Mouse (Mus musculus) neural tube, embryonic 14.5 days (tissue): ENCODE results near the gene Gm16181. TPM values are rescaled to one million over a fixed set of nuclear protein-coding genes. Genes with fewer than 3 reads are reported as not detected.

Experiments used
- ATAC-seq: fragments of 200-750 bp; cut with Nextera tagmentation; 2 replicates; pipeline ENCODE4 v1.8.0; 2017; ENCODE audit warnings: low read depth, mild to moderate bottlenecking, moderate TSS enrichment, moderate library complexity
- H3K27ac ChIP-seq: fragments of 300-500 bp; sonication (generic); 2 replicates; pipeline ENCODE4 v1.5.1; 2014; ENCODE audit warnings: low read depth, mild to moderate bottlenecking, control low read depth, low read length, moderate library complexity, mixed read lengths
- H3K27me3 ChIP-seq: fragments of 300-500 bp; sonication (generic); 2 replicates; pipeline ENCODE4 v1.6.1; 2014; ENCODE audit warnings: low read length; ENCODE audit not compliant: control insufficient read depth, insufficient read depth
- H3K36me3 ChIP-seq: fragments of 300-500 bp; sonication (generic); 2 replicates; pipeline ENCODE4 v1.6.1; 2014; ENCODE audit warnings: low read length, mixed read lengths; ENCODE audit not compliant: control insufficient read depth, insufficient read depth
- H3K4me1 ChIP-seq: fragments of 300-500 bp; sonication (generic); 2 replicates; pipeline ENCODE4 v1.6.1; 2014; ENCODE audit warnings: low read length; ENCODE audit not compliant: control insufficient read depth, insufficient read depth
- H3K4me2 ChIP-seq: fragments of 300-500 bp; sonication (generic); 2 replicates; pipeline ENCODE4 v1.6.1; 2014; ENCODE audit warnings: mild to moderate bottlenecking, low read depth, low read length, control low read depth
- H3K4me3 ChIP-seq: fragments of 300-500 bp; sonication (generic); 2 replicates; pipeline ENCODE4 v1.5.1; 2014; ENCODE audit warnings: low read depth, low read length, control low read depth, mixed read lengths
- H3K9ac ChIP-seq: fragments of 300-500 bp; sonication (generic); replicated peaks from 2 replicates; pipeline ENCODE4 v1.6.1; 2014; ENCODE audit warnings: low read depth, mild to moderate bottlenecking, control low read depth, low read length, mixed read lengths
- H3K9me3 ChIP-seq: fragments of 300-500 bp; sonication (generic); 2 replicates; pipeline ENCODE4 v1.6.1; 2016; ENCODE audit warnings: low read length; ENCODE audit not compliant: control insufficient read depth
- WGBS: fragments of 180-500 bp; shearing (Covaris S2); extraction: QIAGEN DNeasy Blood & Tissue Kit; methylation state at CpG from one replicate; pipeline ENCODE4 v1.1.7; 2014; 5-methylcytosine and 5-hydroxymethylcytosine counted together
- polyA plus RNA-seq: library from polyadenylated mRNA; unstranded; fragments of >200 nt; fragmentation: Nextera tagmentation; extraction: Ambion mirVana; gene quantifications from 2 replicates; pipeline ENCODE4 v1.2.1, GENCODE M21; 2014

Gm16181 gene
- polyA plus RNA-seq, 1 experiment from 2014 or later: 0.44 TPM

GRCm38 (mm10) chr17:35201128-35201527 is 19.5 kb upstream of the Gm16181 start:
- peaks cover 7% of the 10 kb centered on the region for H3K27me3 ChIP-seq
- ATAC-seq: no peak

GRCm38 (mm10) chr17:35201787-35202186 is 18.8 kb upstream of the Gm16181 start, which contains the start of gene Tnf:
Gene Tnf (minus strand): TSS chr17:35202007.
- Histone ChIP-seq H3K36me3 (no peaks in the 10 kb centered on the region), H3K4me2 (no peak within 1 kb of the TSS), H3K4me3 (no peak within 1 kb of the TSS), H3K4me1 (no peaks in the 10 kb centered on the region), H3K27ac (no peak within 1 kb of the TSS), H3K9ac (no peak within 1 kb of the TSS), H3K9me3 (no peaks in the 10 kb centered on the region), H3K27me3 (peaks cover 3% of the 10 kb centered on the region; the same call in 1 of the 2 replicates)
- WGBS: 34% methylated on average over 13 of the region's 13 CpGs
- no peak for ATAC-seq

More at GRCm38 (mm10) chr17:35201128-35201527, 19.5 kb upstream of the Gm16181 start:
- WGBS: 80% methylated on average over 11 of the region's 11 CpGs
- no peaks in the 10 kb centered on the region for H3K36me3 ChIP-seq
- no peak overlapping the region for H3K27ac ChIP-seq
- H3K4me3 ChIP-seq: no peak overlapping the region
- no peak overlapping the region for H3K4me2 ChIP-seq
- H3K9ac ChIP-seq: no peak overlapping the region
- H3K4me1 ChIP-seq: no peaks in the 10 kb centered on the region
- H3K9me3 ChIP-seq: no peaks in the 10 kb centered on the region

DNA sequence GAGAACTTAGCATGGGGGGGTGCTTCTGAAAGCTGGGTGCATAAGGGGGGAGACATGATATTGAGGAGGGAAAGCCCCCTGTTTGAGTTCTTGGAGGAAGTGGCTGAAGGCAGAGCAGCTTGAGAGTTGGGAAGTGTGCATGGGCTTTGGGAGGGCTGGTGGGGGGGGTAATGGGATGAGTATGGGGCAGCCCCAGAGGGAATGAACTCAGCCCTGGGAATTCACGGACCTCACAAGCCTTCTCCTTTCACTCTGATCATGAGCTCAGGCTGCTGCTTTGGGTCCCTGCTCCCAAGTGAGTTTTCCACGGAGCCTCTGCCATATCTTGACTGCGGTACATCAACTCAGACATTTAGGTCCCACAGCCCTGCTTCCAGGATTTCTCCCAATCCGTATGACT is 18.2 kb upstream of the Gm16181 start:
- Histone ChIP-seq H3K9ac (no peak overlapping the region), H3K4me1 (no peaks in the 10 kb centered on the region), H3K9me3 (no peaks in the 10 kb centered on the region), H3K4me2 (no peak overlapping the region), H3K4me3 (no peak overlapping the region), H3K27me3 (peaks cover 3% of the 10 kb centered on the region; the same call in 1 of the 2 replicates), H3K36me3 (no peaks in the 10 kb centered on the region), H3K27ac (no peak overlapping the region)
- no peak for ATAC-seq
- WGBS: 79% methylated on average over 4 of the region's 4 CpGs

DNA sequence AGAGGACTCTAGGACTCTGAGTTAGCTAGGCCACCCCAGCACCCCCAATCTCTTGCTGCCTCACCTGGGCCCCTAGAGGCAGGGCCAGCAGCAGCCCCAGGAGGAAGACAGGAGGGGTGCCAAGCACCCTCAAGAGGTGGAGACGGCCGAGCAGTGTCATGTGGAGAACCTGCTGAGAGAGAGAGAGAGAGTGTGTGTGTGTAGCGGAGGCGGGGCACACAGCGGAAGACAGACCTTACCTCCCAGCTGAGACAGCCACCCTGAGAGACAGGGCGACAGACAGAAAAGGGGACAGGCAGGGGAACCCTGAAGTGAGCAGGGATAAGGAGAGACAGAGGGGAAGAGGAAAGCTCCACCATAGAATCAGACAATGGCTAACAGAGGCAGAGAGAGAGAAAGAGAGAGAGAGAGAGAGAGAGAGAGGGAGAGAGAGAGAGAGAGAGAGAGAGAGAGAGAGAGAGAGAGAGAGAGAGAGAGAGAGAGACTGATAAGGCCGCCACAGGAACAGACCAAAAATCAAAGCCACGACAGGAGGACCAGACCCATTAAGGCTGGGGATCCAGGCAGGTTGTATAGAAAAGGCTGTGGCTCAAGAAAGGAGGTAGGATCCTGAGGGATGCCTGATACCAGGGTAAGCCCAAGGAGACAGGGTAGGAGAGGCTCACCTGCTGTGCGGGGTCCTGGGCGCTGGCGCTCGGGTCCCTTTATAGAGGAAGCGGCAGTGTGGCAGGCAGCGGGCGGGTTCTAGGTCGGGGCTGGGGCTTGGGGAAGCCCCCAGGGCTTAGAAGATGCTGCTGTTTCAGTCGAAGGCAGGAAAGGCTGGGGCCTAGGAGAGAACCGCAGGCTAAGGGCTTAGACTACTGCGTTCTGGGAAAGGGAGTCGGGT is 15.9 kb upstream of the Gm16181 start, which contains the start of gene Lta:
Lta (minus strand) TSS at position 858 of the 886 bp plus-strand sequence.
- H3K9ac ChIP-seq: no peak within 1 kb of the TSS
- ATAC-seq: no peak

DNA sequence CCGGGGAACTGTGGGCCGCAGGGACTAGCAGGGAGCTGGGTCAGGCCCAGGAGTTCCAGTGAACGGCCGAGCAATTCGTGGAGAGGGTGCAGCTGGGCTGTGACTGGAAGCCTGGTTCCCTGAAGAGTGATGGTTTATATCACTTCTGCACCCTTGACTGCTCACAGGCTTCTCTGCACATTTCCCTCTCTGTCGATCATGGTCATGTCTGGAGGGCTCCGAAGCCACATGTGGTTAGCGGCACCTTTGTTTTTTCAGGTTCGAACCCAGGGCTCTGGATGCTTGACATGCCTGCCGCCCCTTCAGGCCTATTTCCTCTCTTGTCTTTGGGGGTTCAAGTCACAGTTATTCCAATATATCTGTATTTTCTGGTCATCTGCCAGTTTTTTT is 15.3 kb upstream of the Gm16181 start:
- H3K4me3 ChIP-seq: no peak overlapping the region
- H3K9ac ChIP-seq: no peak overlapping the region
- no peak overlapping the region for H3K4me2 ChIP-seq
- WGBS: 54% methylated on average over 10 of the region's 10 CpGs
- no peaks in the 10 kb centered on the region for H3K9me3 ChIP-seq
- ATAC-seq: no peak
- no peaks in the 10 kb centered on the region for H3K36me3 ChIP-seq
- no peaks in the 10 kb centered on the region for H3K4me1 ChIP-seq
- no peak overlapping the region for H3K27ac ChIP-seq
- H3K27me3 ChIP-seq: no peaks in the 10 kb centered on the region

More for the DNA sequence above, 15.9 kb upstream of the Gm16181 start, which contains the start of gene Lta:
- Histone ChIP-seq H3K36me3 (no peaks in the 10 kb centered on the region), H3K4me2 (no peak within 1 kb of the TSS), H3K4me3 (no peak within 1 kb of the TSS), H3K4me1 (no peaks in the 10 kb centered on the region), H3K27ac (no peak within 1 kb of the TSS), H3K9me3 (no peaks in the 10 kb centered on the region), H3K27me3 (no peaks in the 10 kb centered on the region)
- WGBS: 41% methylated on average over 20 of the region's 20 CpGs

DNA sequence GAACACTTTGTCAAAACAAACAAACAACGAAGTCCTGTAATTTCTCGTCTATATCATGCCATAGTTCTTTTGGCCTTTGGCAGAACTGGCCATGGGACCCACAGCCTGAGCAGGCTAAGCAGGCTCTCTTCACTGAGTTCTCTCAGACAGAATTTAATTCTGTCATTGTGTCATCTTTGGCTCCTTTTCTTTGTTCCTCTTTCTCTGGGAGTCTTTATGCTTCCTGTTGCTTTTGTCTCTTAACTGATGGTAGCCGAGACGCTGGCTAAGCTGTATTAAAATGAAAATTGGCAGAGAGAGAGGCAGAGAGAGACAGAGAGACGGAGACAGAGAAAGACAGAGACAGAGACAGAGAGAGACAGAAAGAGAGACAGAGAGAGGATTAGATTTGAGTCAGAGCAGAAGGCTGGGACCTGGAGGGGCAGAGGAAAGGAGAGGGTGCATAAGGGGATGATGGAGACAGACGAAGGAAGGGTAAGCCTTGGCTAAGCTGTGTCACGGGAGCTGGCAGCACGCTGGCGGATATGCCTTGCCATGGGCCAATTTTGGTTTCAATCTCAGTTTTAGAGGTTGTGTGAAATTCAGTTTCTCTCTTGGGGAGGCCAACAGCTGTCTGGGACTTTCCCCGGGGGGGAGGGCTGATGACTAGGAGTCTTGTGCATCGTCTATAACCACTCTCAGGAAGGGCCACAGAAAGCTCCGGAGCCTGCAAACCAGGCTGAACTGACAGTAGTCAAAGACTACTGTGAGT is 10.7 kb upstream of the Gm16181 start:
- Histone ChIP-seq H3K9ac (no peak overlapping the region), H3K27ac (no peak overlapping the region), H3K27me3 (no peaks in the 10 kb centered on the region), H3K4me3 (no peak overlapping the region), H3K4me2 (no peak overlapping the region), H3K9me3 (no peaks in the 10 kb centered on the region), H3K4me1 (no peaks in the 10 kb centered on the region), H3K36me3 (no peaks in the 10 kb centered on the region)
- 82% methylated on average over 12 of the region's 12 CpGs for WGBS
- ATAC-seq: no peak

DNA sequence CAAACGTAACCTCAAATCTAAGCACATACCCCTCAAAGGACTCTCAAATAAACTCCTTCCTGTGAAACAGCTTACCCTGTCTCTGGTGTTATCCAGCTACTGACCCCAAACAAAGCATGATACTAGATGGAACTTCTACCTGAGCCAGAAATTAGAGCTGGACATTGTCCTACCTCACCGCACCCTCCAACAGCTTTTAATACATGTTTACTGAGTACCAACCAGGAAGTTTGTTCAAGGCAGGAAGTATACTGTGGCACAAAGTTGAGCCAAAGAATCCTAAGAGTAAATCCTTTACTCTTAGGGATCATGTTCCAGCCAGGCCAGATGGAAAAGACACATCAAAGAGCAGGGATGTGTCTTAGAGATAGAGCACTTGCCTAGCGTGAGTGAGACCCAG is 10.0 kb upstream of the Gm16181 start:
- no peaks in the 10 kb centered on the region for H3K36me3 ChIP-seq
- H3K4me1 ChIP-seq: no peaks in the 10 kb centered on the region
- no peak overlapping the region for H3K27ac ChIP-seq
- H3K4me2 ChIP-seq: no peak overlapping the region
- no peaks in the 10 kb centered on the region for H3K27me3 ChIP-seq
- 84% methylated on average over 3 of the region's 3 CpGs for WGBS
- H3K9ac ChIP-seq: no peak overlapping the region
- H3K4me3 ChIP-seq: no peak overlapping the region
- ATAC-seq: no peak
- H3K9me3 ChIP-seq: no peaks in the 10 kb centered on the region

- no peaks in the 10 kb centered on the region for H3K36me3 ChIP-seq
- no peaks in the 10 kb centered on the region for H3K9me3 ChIP-seq
- H3K4me2 ChIP-seq: no peak overlapping the region
- H3K9ac ChIP-seq: no peak overlapping the region
- ATAC-seq: no peak
- H3K4me1 ChIP-seq: no peaks in the 10 kb centered on the region
- 94% methylated on average over 5 of the region's 5 CpGs for WGBS
- H3K4me3 ChIP-seq: no peak overlapping the region
- H3K27ac ChIP-seq: no peak overlapping the region
- H3K27me3 ChIP-seq: no peaks in the 10 kb centered on the region
These were observed 7.6 kb upstream of the Gm16181 start for GRCm38 (mm10) chr17:35213071-35213470.
